Mouse (Mus musculus) mouse trophoblast stem cell (cell line): ENCODE results near the gene Lrch2.
"Not testable (repeated sequence)": the region's sequence is repeated elsewhere in the genome, so short reads cannot be mapped to it uniquely, and the experiment has no call there.

Experiments
- in situ Hi-C, 2 experiments: fragments of 300-500 bp; cut with MseI, MboI; formaldehyde crosslinking; loops; 2 replicates in 1 of 2; 3 replicates in 1 of 2; pipeline ENCODE4 v1.15.1; 2025

The Lrch2 gene

DNA sequence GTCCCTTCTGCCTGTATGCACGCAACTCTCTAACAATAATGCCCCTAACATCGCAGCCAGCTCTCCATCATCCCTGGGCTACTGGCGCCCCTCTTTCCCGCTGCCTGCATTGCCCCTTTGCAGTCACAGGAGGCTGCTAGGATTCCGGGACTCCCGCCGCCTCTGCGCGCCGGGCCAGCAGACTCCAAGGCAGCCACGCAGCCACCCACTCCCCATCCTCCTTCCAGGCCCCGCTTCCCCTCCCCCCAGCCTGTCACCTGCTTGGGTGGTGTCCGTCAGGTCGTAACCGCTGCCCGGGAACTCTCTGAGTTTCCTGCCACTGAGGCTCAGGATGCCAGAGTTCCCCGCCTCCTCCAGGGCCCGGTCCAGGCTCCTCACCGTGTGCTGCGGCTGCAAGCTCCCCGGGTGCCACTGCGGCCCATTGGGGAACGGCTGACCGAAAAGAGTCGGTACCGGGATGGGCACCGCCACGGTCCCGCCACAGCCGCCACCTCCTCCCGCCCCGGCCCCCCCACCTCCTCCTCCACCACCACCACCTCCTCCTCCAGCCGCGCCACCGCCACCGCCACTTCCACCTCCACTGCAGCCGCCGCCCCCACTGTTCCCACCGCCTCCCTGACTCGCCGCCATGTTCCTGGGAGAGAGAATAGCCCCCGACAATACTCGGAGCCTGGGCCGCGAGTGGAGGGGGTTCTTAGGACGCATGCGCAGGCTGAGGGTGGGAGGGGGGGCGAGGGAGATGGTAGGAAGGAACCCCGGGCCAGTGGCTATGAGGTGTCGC is at the start of gene Lrch2:
TSS of gene Lrch2 (minus strand) at position 661 of the 781 bp plus-strand sequence.
- in situ Hi-C loops = no loop called here

DNA sequence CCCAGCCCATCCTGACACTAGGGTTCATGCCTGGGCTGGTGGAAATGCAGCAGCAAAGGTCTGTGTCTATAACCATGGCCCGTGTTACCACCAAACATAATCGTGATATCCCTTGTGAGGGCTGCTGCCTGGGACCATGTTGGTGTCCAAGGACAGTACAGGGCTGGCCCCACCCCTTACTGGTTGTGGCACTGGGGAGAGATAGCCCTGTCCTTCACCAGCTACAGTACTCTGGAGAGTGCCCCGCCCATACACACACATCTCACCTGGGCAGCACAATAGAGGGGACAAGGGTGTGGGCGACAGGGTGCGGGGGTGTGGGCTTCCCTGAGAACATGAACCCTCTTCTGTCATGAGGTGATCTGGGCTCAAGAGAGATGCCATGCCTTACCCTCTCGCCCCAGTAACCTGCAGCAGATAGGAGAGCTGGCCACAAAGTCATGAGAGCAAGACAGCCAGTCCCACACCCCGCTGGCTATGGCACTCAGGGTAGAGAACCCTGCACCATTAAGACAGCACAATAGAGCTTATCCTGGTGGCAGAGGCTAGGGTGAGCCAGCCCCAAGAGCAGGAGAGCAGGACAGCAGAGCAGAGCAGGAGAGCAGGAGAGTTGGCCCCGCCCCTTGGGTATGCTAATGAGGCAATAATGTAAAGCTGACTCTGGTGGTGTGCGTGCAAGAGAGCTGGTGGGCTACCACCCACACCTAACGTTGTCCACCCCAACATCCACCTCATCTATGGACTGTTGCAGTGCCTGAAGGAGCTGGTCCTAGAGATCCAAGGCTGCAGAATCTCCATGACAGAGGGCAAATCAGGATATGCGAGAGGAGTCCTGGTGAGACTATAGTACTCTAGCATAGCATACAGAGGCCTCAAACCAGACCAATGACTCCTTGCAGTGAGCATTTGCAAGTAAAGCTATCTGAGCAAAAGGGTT is 12.7 kb downstream of the Lrch2 start:
- in situ Hi-C loops = no loop called here

DNA sequence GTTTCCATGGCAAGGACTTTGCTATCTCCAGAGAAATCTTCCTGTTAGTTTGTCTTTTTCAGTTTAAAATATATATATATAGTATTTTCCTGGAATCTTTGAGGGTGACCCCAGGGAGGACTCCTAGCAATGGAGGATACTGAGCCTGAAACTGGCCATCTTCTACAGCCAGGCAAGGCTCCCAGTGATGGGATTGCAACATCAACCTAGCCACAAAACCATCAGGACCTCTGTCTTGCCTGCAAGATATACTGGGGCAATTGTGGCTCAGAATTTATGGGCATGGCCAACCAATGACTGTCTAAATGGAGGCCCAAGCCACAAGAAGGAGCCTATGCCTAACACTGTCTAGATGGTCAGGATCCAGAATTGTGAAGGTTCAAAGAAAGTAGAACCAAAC is 15.5 kb downstream of the Lrch2 start:
- in situ Hi-C loops = no loop called here

DNA sequence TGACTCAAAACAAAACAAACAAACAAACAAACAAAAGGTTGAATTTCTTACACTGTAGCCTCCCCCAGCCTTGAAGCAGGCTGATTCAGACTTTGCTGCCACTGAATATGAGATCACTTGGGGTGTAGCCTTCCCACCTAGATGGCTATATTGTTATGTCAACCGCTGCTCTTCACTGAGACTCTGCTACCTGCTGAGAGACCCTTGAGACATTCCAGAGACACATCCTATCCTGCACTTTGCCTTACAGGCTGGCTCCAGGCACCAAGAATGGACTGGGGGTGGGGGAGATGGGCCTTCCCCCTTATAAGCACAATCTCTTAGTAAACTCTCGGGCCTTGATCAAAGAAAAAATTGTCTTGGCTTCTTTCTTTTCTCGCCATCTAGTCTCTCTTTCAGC is 16.8 kb downstream of the Lrch2 start:
- in situ Hi-C loops = not testable (repeated sequence)

DNA sequence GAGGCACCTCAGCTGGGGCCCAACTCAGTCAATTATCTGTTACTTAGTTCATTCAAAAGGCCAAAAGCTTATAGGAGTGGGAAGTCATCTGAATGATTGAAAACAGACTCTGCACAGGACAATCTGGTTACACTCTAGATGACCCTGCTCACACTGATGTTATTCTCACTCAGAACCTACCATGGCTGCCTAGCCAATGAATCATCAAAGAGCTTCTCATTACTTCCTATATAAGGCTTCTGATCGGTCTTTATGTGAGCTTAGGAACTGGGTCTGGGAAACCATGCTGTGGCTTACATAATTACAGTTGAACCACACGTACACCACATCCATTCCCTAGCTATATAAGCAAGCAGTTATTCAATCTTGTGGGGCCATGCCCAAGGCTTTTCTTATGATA is 18.3 kb downstream of the Lrch2 start:
- in situ Hi-C loops = no loop called here

DNA sequence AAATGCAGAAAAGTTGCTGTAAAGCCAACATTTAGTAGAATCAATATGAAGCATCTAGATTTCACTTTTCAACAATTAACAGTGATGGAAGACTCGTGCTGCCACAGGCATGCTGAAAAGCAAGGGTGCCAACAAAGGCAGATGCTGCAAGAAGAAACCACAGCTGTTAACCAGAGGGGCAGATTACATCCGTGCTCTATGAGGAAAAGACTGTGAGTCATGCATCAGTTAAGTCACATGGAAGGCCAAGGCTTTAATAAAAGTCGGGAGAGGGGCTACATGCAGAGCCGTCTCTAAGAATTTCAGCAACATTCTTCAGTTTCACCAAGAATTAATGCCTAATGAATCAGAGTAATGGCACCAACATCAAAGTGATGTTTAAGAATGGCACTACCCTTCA is 22.2 kb downstream of the Lrch2 start:
- in situ Hi-C loops = no loop called here

DNA sequence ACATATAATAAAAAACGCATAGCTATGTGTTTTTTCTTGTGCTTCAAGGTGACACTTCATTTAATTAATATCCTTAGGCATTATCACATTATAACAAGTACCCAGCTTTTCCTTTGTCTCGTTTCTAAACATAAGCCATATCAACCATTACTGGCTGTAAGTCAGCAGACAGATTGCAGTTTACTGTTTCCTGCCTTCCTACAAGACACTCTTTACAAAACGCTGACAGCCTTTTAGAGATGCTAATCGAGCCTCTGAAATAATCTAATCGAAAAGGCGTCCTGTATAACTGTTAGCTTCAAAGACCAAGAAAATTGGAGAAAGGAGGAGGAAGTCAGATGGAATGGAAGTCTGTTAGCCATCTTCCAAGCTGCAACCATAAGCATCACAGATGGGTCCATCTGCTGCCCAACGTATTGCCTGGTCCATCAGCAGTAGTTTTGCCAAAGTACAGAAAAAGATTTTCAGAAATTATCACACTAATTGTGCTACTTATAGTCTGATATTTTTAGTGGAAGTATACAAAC is 26.2 kb downstream of the Lrch2 start:
- in situ Hi-C loops = no loop called here

DNA sequence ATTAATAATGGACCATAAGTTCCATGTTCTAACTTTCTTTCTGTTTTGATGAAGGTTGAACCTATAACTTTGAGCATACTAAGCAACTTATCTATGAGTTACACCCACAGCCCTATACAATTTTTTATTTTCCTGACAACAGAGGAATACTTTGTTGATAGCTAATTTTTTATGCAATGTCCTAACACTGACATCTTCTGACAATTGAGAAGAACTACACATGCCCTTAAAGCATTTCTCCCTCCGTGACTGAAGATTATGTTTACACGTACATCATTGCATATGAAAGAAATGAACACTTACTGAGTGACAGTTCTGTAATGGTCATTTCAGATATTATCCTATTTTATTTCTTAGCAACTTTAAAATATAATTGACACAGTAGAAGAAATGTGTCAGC is 64.3 kb downstream of the Lrch2 start:
- in situ Hi-C loops = loop anchor here in 1 of 2 experiments (25.0 kb wide), 2 partner anchors 127 to 427 kb away; no protein-coding TSS in a partner anchor

DNA sequence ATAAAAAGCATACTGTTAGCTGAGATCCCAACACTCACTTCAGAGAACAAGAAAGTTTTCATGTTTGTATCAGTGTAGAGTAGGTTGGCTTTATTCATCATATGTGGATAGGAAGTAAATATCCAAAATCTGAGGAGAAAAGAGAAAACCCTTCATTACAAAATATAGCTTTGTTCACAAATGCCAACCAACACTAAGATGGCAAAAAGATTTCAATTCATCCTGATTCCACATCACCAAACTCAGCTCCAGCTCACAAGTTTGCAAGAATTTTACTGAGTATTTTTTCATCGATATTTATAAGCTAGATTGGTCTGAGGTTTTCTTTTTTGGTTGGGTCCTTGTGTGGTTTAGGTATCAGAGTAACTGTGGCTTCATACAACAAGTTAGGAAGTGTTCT is 100.3 kb downstream of the Lrch2 start, which contains the start of gene Vmn1r239-ps:
TSS of gene Vmn1r239-ps (minus strand) at position 101 of the 400 bp plus-strand sequence.
- in situ Hi-C loops = not testable (repeated sequence)

DNA sequence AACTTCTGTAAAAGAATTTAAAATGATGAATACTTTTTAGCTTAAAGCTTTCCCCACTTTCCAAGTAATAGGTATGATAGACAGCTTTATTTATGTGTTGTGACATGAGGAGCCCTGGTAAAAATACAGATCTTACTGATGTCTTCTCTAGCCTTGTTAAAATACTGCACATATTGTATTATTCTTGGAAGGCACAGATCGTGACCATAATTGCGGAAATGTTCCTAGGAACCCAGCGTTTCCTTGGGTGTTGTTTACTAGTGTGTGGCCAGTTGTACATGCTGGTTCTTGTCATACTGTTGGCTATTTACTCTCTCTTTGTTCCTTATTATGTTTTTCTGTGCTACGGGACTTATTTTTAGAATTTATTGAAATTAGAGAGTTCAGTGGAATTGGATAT is 110.5 kb downstream of the Lrch2 start:
- in situ Hi-C loops = no loop called here

DNA sequence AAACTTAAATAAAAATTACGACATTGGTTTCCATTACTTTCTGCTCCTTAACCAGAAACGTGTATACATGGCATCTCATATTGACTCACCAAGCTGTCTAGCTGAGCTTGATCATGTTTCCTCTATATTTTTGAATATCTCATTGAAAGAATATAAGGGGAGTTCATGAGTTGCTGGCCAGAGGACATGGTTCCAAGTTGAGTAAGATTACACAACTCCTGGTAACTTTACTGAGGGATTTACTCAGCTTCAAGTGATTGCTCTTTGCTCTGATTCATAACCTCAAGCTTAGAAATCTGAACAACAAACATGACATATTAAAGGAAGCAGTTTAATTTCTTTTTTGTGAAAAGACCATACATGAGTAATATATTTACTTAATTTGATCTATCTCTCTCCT is 118.5 kb downstream of the Lrch2 start:
- in situ Hi-C loops = no loop called here

DNA sequence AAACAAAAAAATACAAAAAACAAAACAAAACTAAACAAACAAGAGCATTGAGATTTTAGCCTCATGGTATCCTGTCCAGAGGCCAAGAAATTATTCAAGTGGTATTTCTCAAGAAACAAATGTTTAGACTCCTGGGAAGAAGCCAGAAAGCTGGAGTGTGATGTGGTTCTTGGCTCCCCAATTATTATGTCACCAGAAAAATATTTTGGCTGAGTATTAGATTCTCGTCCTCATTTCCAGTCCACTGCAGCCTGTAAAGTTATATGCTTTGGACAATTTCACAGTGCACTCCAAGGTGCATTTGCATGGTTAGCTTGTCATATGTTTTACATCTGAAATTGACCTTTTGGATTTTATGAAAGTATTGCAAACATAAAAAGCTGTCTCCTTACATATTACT is 124.1 kb downstream of the Lrch2 start:
- in situ Hi-C loops = no loop called here

DNA sequence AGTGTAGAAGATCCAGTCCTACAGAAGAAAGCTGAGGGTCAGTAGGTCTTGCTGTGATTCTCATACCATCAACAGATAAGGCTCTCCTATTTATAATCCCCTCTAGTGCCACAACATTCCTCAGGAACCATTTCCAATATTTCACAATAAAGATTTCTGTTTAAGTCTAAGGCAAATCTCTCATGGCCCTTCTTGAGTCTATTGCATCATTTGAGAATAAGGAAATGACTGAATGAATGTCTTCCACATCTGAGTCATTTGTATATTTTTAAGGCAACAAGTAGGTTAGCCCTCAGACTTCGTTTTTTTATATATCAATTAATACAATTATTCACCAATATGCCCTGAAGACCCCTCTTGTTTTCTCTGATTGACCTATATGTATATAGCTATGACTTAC is 124.8 kb downstream of the Lrch2 start, which contains the start of gene Il13ra2:
TSS of gene Il13ra2 (minus strand) at position 64 of the 400 bp plus-strand sequence.
- in situ Hi-C loops = no loop called here
